Mouse (Mus musculus): Measurements from ENCODE around the gene Acot6. TPM values are rescaled to one million over a fixed set of nuclear protein-coding genes. Genes with fewer than 3 reads are reported as not detected.

Acot6 gene
- polyA plus RNA-seq (2014; fragmentation: Illumina TruSeq; extraction: RNeasy Lipid Tissue Mini Kit (QIAGEN cat#74804); ENCODE audit: low read depth, low replicate concordance), result 1.1 TPM

GRCm38 (mm10) chr12:84100604-84101492 is at the start of gene Acot6:
TSS of gene Acot6 (plus strand) at chr12:84100654.

GRCm38 (mm10) chr12:84051937-84052474 is 48.4 kb upstream of the Acot6 start, which contains the start of gene Acot3:
TSS of gene Acot3 (plus strand) at chr12:84052144.

GRCm38 (mm10) chr12:84068986-84069385 is 31.5 kb upstream of the Acot6 start, which contains the start of gene Acot5:
TSS of gene Acot5 (plus strand) at chr12:84069325.

DNA sequence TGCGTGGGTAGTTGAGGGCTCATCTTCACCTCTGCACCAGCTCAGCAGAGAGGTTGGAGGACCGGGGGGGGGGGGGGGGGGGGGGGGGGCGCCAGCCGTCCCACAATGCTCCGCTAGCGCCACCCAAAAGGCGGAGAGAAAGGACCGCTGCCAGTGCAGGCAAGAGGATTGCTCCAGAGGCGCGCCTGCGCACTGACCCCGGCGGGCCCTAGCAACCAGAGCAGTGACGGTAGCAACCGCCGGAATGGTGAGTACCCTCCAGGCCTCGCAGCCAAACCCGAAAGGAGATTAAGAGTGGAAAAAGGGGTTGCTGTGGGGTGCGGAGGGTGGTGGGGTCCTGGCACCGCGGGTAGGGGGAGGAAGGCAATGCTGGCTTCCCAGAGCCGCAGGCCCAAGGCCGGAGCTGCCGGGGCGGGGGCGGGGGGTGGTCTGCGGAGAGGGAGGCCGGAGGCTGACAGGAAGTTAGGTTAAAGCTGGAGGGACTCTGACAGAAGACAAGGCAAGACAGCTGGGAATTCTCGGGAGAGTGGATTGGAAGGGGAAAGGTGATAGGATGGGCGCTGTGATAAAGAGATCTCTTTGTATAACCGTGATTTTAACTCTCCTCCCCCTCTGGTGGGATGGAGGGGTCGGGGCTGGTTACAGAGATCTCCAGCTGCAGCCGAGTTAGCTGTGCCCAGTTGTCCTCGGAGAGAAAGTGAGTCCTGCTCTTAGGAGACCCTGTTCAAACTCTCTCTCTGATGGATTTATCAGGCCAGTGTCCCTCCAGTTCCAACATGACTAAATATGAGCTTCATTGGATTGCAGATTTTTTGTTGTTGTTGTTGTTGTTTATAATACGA is 13.9 kb downstream of the Acot6 start, which contains the start of gene Dnal1:
Gene Dnal1, plus strand, starts transcription at position 214 of the 842 bp plus-strand sequence.

GRCm38 (mm10) chr12:84147954-84148621 is 47.6 kb downstream of the Acot6 start, which contains the start of gene Pnma1:
TSS of gene Pnma1 (minus strand) at chr12:84148489.

Other genes with a start within 250 kb of the Acot6 start
- gene Numb, start 178.7 kb upstream of the Acot6 start, polyA plus RNA-seq (2014; fragmentation: Illumina TruSeq; extraction: RNeasy Lipid Tissue Mini Kit (QIAGEN cat#74804); ENCODE audit: low read depth, low replicate concordance), result 15.0 TPM
- 0.74 TPM for gene Riox1, start 150.0 kb upstream of the Acot6 start, polyA plus RNA-seq (2014; fragmentation: Illumina TruSeq; extraction: RNeasy Lipid Tissue Mini Kit (QIAGEN cat#74804); ENCODE audit: low read depth, low replicate concordance)
- gene Heatr4, start 115.8 kb upstream of the Acot6 start, polyA plus RNA-seq (2014; fragmentation: Illumina TruSeq; extraction: RNeasy Lipid Tissue Mini Kit (QIAGEN cat#74804); ENCODE audit: low read depth, low replicate concordance), result 21.8 TPM
- gene Acot2, start 112.8 kb upstream of the Acot6 start, polyA plus RNA-seq (2014; fragmentation: Illumina TruSeq; extraction: RNeasy Lipid Tissue Mini Kit (QIAGEN cat#74804); ENCODE audit: low read depth, low replicate concordance), result 0.15 TPM
- gene Acot1, start 91.2 kb upstream of the Acot6 start, polyA plus RNA-seq (2014; fragmentation: Illumina TruSeq; extraction: RNeasy Lipid Tissue Mini Kit (QIAGEN cat#74804); ENCODE audit: low read depth, low replicate concordance), result 1.4 TPM
- 0.11 TPM for gene Acot4, start 62.3 kb upstream of the Acot6 start, polyA plus RNA-seq (2014; fragmentation: Illumina TruSeq; extraction: RNeasy Lipid Tissue Mini Kit (QIAGEN cat#74804); ENCODE audit: low read depth, low replicate concordance)
- gene Gm49366, start 61.7 kb upstream of the Acot6 start, polyA plus RNA-seq (2014; fragmentation: Illumina TruSeq; extraction: RNeasy Lipid Tissue Mini Kit (QIAGEN cat#74804); ENCODE audit: low read depth, low replicate concordance), result not detected
- not detected for gene Acot3, start 48.5 kb upstream of the Acot6 start, polyA plus RNA-seq (2014; fragmentation: Illumina TruSeq; extraction: RNeasy Lipid Tissue Mini Kit (QIAGEN cat#74804); ENCODE audit: low read depth, low replicate concordance)
- gene Acot5, start 31.3 kb upstream of the Acot6 start, polyA plus RNA-seq (2014; fragmentation: Illumina TruSeq; extraction: RNeasy Lipid Tissue Mini Kit (QIAGEN cat#74804); ENCODE audit: low read depth, low replicate concordance), result not detected
- gene Dnal1, start 13.7 kb downstream of the Acot6 start, polyA plus RNA-seq (2014; fragmentation: Illumina TruSeq; extraction: RNeasy Lipid Tissue Mini Kit (QIAGEN cat#74804); ENCODE audit: low read depth, low replicate concordance), result 85.0 TPM
- gene Pnma1, start 47.8 kb downstream of the Acot6 start, polyA plus RNA-seq (2014; fragmentation: Illumina TruSeq; extraction: RNeasy Lipid Tissue Mini Kit (QIAGEN cat#74804); ENCODE audit: low read depth, low replicate concordance), result 12.8 TPM
- 0.69 TPM for gene Elmsan1, start 118.2 kb downstream of the Acot6 start, polyA plus RNA-seq (2014; fragmentation: Illumina TruSeq; extraction: RNeasy Lipid Tissue Mini Kit (QIAGEN cat#74804); ENCODE audit: low read depth, low replicate concordance)
- 18.5 TPM for gene Ptgr2, start 184.6 kb downstream of the Acot6 start, polyA plus RNA-seq (2014; fragmentation: Illumina TruSeq; extraction: RNeasy Lipid Tissue Mini Kit (QIAGEN cat#74804); ENCODE audit: low read depth, low replicate concordance)
- gene Zfp410, start 216.2 kb downstream of the Acot6 start, polyA plus RNA-seq (2014; fragmentation: Illumina TruSeq; extraction: RNeasy Lipid Tissue Mini Kit (QIAGEN cat#74804); ENCODE audit: low read depth, low replicate concordance), result 22.8 TPM